Mouse (Mus musculus) bone marrow macrophage, adult 2 months (primary cell): ENCODE results near the gene Cidec.

Source experiments
- CTCF ChIP-seq: IDR thresholded peaks from 2 replicates; pipeline ENCODE4 v1.5.1; 2012; ENCODE audit warnings: low read depth, mild to moderate bottlenecking, low read length, moderate library complexity
- POLR2A ChIP-seq: IDR thresholded peaks from 2 replicates; pipeline ENCODE4 v1.6.1; 2012; ENCODE audit warnings: mild to moderate bottlenecking, low read depth, low read length, borderline replicate concordance

- no peak for TF ChIP-seq CTCF
- TF ChIP-seq POLR2A: no peak
Measured at GRCm38 (mm10) chr6:113393951-113394350, 41.6 kb downstream of the Cidec start.
